Mouse (Mus musculus) large intestine, adult 2 months (tissue): ENCODE measurements around the gene Olfr911-ps1. TPM values are rescaled to one million over a fixed set of nuclear protein-coding genes. Genes with fewer than 3 reads are reported as not detected.

Experiments
- DNase-seq: peaks from one replicate; pipeline ENCODE4 v3.0.0-alpha.2; 2012; ENCODE audit warnings: low read depth, low spot score
- WGBS: fragments of 180-500 bp; shearing (Covaris S2); methylation state at CpG from one replicate; pipeline ENCODE4 v1.1.7; 2018; 5-methylcytosine and 5-hydroxymethylcytosine counted together
- polyA plus RNA-seq: library from polyadenylated mRNA; depleted of rRNA; stranded (reverse); fragments of >200 nt; gene quantifications from 2 replicates; pipeline ENCODE4 v1.2.3, GENCODE M21; 2012; rRNA removed

Gene Olfr911-ps1
- not detected in 2 replicates for polyA plus RNA-seq

DNA sequence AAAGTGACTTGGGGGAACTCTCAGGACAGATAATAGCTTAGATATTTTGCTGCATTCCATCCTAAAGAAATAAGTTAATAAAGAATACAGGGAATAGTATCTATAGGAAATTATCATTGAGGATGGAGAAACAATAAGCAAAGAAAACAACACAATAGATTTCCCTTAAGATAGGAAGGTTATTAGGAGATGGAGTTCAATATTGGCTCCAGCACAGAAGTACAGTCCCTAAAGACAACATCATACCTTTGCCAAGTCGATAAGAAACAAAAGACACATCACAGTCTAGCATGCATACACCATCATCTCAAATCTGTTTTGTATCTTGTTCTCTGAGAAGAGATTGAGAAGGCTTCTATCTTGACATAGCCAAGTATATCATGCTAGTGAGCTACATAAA, at the start of gene Olfr911-ps1:
Gene Olfr911-ps1, plus strand, starts transcription at position 301 of the 400 bp plus-strand sequence.
- 60% methylated on average over 1 of the region's 1 CpGs for WGBS
- no peak for DNase-seq

DNA sequence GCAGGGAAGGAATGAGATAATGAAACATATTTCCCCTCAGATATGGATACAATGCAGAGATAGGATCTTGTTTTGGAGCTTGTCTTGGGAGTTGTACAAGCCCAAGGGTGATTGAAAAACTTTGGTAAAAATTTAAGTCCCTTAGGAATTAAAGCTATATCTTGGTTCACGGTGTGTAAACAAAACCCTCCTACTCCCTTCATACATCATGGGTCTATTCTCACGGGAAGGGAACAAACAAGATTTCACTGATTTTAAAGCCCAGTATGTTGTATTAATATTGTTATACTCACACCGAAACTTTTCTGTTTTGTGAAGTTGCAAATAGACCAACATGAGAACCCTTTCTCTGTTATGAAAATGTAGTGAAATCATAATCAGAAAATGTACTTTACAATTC, 34.6 kb upstream of the Olfr911-ps1 start, which contains the start of gene Olfr906:
Gene Olfr906, plus strand, starts transcription at position 301 of the 400 bp plus-strand sequence.
- no peak for DNase-seq
- 76% methylated on average over 3 of the region's 3 CpGs for WGBS

DNA sequence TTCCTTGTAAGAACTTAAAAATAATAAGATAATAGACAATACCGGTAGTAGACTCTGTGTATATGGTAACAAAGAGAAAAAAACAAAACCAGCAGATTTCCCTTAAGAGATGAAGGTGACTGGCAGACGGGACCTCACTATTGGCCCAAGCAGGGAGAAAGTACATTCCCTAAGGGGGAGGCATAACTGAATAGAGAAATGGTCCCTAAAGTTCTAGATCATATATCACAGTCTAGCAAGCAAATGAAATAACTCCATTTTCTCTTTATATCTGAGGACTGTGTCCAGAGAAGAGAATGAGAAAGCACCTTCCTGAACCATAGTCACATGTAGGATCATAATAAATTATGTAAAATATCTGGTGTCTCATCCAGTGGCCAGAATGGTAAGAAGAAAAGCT, 25.9 kb upstream of the Olfr911-ps1 start, which contains the start of gene Olfr907:
Gene Olfr907, plus strand, starts transcription at position 301 of the 400 bp plus-strand sequence.
- 77% methylated on average over 2 of the region's 2 CpGs for WGBS

DNA sequence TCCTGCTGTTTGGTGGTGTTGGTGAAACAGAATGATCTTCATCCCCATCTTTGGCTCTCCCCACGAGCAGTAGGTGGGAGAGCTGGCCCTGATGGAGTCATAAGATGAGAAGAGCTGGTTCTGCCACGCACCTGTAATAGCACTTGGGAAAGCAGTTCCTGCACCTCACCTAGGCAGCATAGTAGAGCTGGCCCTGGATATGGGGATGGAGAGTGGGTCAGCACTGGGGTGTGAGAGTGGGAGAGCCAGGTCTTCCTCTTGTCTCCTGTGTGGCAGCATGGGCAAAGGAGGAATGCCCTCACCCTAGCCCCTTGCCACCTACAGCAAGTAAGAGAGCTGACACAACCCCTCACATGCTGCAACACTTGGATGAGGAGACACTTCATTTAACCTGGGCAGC, 9.0 kb upstream of the Olfr911-ps1 start:
- 57% methylated on average over 2 of the region's 2 CpGs for WGBS
- no peak for DNase-seq

More for the DNA sequence above, 25.9 kb upstream of the Olfr911-ps1 start, which contains the start of gene Olfr907:
- no peak for DNase-seq

DNA sequence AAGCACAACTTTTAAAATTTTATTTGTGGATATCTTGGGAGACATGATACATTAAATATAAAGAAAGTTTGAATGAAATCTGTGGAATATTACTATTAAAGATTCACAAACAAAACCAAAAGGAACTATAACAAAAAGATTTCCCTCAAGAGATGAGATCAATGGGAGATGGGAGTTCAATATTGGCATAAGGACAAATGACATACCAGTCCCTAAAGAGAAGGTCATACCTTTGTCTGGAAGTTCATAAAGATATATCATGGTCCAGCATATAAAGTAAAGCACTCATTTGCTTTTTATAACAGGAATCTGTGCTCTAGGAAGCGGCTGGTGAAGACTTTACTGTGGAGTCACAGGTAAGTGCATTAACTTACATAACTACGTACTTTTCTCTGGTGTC, 16.2 kb downstream of the Olfr911-ps1 start, which contains the start of gene Olfr910:
Gene Olfr910, plus strand, starts transcription at position 301 of the 400 bp plus-strand sequence.
- DNase-seq, result no peak
- 87% methylated on average over 2 of the region's 2 CpGs for WGBS

Other genes with a start within 250 kb of the Olfr911-ps1 start
- gene Olfr896-ps1, start 230.5 kb upstream of the Olfr911-ps1 start, polyA plus RNA-seq, result not detected in 2 replicates
- gene Olfr25, start 192.5 kb upstream of the Olfr911-ps1 start, polyA plus RNA-seq, result not detected in 2 replicates
- gene Olfr898, start 173.2 kb upstream of the Olfr911-ps1 start, polyA plus RNA-seq, result not detected in 2 replicates
- not detected in 2 replicates for gene Olfr250, start 154.7 kb upstream of the Olfr911-ps1 start, polyA plus RNA-seq
- gene Olfr251, start 144.5 kb upstream of the Olfr911-ps1 start, polyA plus RNA-seq, result not detected in 2 replicates
- gene Olfr147, start 119.9 kb upstream of the Olfr911-ps1 start, polyA plus RNA-seq, result not detected in 2 replicates
- gene Olfr901, start 92.1 kb upstream of the Olfr911-ps1 start, polyA plus RNA-seq, result not detected in 2 replicates
- not detected in 2 replicates for gene Olfr902, start 73.9 kb upstream of the Olfr911-ps1 start, polyA plus RNA-seq
- not detected in 2 replicates for gene Olfr904, start 58.4 kb upstream of the Olfr911-ps1 start, polyA plus RNA-seq
- gene Olfr905, start 50.5 kb upstream of the Olfr911-ps1 start, polyA plus RNA-seq, result not detected in 2 replicates
- gene Olfr906, start 34.5 kb upstream of the Olfr911-ps1 start, polyA plus RNA-seq, result not detected in 2 replicates
- gene Olfr907, start 25.8 kb upstream of the Olfr911-ps1 start, polyA plus RNA-seq, result not detected in 2 replicates
- gene Olfr910, start 16.3 kb downstream of the Olfr911-ps1 start, polyA plus RNA-seq, result not detected in 2 replicates
- not detected in 2 replicates for gene Olfr912, start 58.6 kb downstream of the Olfr911-ps1 start, polyA plus RNA-seq
- gene Olfr913, start 71.2 kb downstream of the Olfr911-ps1 start, polyA plus RNA-seq, result not detected in 2 replicates
- gene Olfr914, start 83.5 kb downstream of the Olfr911-ps1 start, polyA plus RNA-seq, result not detected in 2 replicates
- not detected in 2 replicates for gene Olfr916, start 138.3 kb downstream of the Olfr911-ps1 start, polyA plus RNA-seq
- not detected in 2 replicates for gene Olfr917, start 144.3 kb downstream of the Olfr911-ps1 start, polyA plus RNA-seq
- not detected in 2 replicates for gene Olfr918, start 153.0 kb downstream of the Olfr911-ps1 start, polyA plus RNA-seq
- not detected in 2 replicates for gene Olfr919, start 182.1 kb downstream of the Olfr911-ps1 start, polyA plus RNA-seq
- gene Vwa5a, start 196.7 kb downstream of the Olfr911-ps1 start, polyA plus RNA-seq, result 15.4 and 18.1 TPM in 2 replicates
- 0.06 and 0.15 TPM in 2 replicates for gene Olfr920, start 230.7 kb downstream of the Olfr911-ps1 start, polyA plus RNA-seq